Mouse (Mus musculus) limb, embryonic 14.5 days (tissue): ENCODE measurements around the gene Zscan12. TPM values are rescaled to one million over a fixed set of nuclear protein-coding genes. Genes with fewer than 3 reads are reported as not detected.

Experiments
- ATAC-seq: fragments of 200-750 bp; cut with Nextera tagmentation; 2 replicates; pipeline ENCODE4 v1.8.0; 2017; ENCODE audit warnings: low read depth, moderate number of reproducible peaks, moderate TSS enrichment; ENCODE audit not compliant: low FRiP score
- DNase-seq: peaks from one replicate; pipeline ENCODE4 v3.0.0-alpha.2; 2015; ENCODE audit warnings: low spot score
- H3K27ac ChIP-seq: fragments of 300-500 bp; sonication (generic); replicated peaks from 2 replicates; pipeline ENCODE4 v1.5.1; 2014; ENCODE audit warnings: low read depth, mild to moderate bottlenecking, low read length, moderate library complexity, mixed read lengths
- H3K27me3 ChIP-seq: fragments of 300-500 bp; sonication (generic); 2 replicates; pipeline ENCODE4 v1.6.1; 2014; ENCODE audit warnings: low read length, mixed read lengths; ENCODE audit not compliant: control insufficient read depth, insufficient read depth
- H3K36me3 ChIP-seq: fragments of 300-500 bp; sonication (generic); 2 replicates; pipeline ENCODE4 v1.6.1; 2014; ENCODE audit warnings: mild to moderate bottlenecking, low read length, moderate library complexity, mixed read lengths; ENCODE audit not compliant: control insufficient read depth, insufficient read depth
- H3K4me1 ChIP-seq: fragments of 300-500 bp; sonication (generic); 2 replicates; pipeline ENCODE4 v1.6.1; 2014; ENCODE audit warnings: antibody characterized with exemption, low read length, mixed read lengths; ENCODE audit not compliant: control insufficient read depth, insufficient read depth
- H3K4me2 ChIP-seq: fragments of 300-500 bp; sonication (generic); replicated peaks from 2 replicates; pipeline ENCODE4 v1.6.1; 2014; ENCODE audit warnings: low read depth, mild to moderate bottlenecking, low read length, moderate library complexity; ENCODE audit not compliant: severe bottlenecking
- H3K4me3 ChIP-seq: fragments of 300-500 bp; sonication (generic); replicated peaks from 2 replicates; pipeline ENCODE4 v1.5.1; 2014; ENCODE audit warnings: low read length
- H3K9ac ChIP-seq: fragments of 300-500 bp; sonication (generic); 2 replicates; pipeline ENCODE4 v1.6.1; 2014; ENCODE audit warnings: mild to moderate bottlenecking, low read depth, low read length, moderate library complexity; ENCODE audit not compliant: severe bottlenecking
- H3K9me3 ChIP-seq: fragments of 300-500 bp; sonication (generic); 2 replicates; pipeline ENCODE4 v1.6.1; 2016; ENCODE audit warnings: low read length; ENCODE audit not compliant: control insufficient read depth
- POLR2A ChIP-seq: fragments of 200-500 bp; IDR thresholded peaks from 2 replicates; pipeline ENCODE4 v1.8.0; 2012; ENCODE audit warnings: inconsistent platforms, mild to moderate bottlenecking, moderate library complexity, borderline replicate concordance; ENCODE audit not compliant: insufficient read depth, insufficient read length; ENCODE audit errors: extremely low read depth
- WGBS: fragments of 180-500 bp; shearing (Covaris S2); extraction: QIAGEN DNeasy Blood & Tissue Kit; methylation state at CpG from one replicate; pipeline ENCODE4 v1.1.7; 2014; 5-methylcytosine and 5-hydroxymethylcytosine counted together
- microRNA-seq: library from miRNA; unstranded; fragments of <30 nt; microRNA quantifications from one replicate; pipeline ENCODE4, GENCODE M21; 2016
- polyA plus RNA-seq, 2 experiments: library from polyadenylated mRNA; depleted of rRNA in 1 of 2; stranded (reverse) in 1 of 2; unstranded in 1 of 2; fragments of >200 nt; fragmentation: Nextera tagmentation in 1 of 2; extraction: Ambion mirVana in 1 of 2; gene quantifications; 2 replicates each; pipeline versions ENCODE4 v1.2.1 to v1.2.3; 2012 to 2014

Gene Zscan12
- polyA plus RNA-seq, 2 experiments: 9.7 to 11.2 TPM

DNA sequence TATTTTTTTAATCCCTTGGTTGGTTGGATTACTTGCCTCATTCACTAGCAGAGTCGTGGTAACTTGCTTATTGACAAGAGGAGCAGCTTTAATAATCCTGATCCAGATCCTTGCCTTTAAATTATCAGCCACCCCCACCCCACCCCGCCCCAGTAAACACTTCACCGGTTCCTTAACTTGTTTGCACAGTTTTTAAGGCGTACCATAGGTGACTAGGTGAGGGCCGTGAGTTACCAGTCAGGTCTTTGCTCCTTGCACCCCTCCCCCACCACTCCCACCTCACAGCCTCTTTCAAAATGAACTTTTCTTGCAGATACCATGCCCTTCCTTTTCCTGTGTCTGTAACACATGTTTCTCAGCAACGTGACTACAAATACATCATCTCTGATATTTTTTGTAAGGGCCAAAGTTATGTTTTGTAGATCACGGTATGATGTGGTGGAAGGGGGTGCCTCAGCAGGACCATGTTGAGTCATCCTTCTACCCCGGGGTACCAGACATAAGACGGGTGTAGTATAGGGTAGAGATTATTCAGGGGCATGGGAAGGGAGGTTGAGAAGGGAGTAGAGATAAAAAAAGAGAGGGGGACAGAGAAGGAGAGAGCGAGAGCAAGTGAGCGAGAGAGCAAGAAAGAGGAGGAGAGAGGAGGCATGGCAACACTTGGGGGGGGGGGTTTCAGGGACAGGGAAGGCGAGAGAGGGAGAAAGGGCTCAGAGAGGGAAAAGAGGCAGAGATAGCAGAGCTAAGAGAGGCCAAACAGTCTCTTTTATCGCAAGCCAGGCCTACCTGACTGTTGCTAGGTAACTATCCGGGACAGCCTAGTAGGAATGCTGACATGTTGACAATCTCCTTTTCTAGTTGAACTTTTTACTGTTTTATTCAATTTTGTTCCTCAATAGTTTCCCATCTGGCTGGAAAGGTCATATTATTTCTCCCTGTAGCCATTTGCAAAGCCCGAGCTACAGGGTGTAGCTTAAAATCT lies 51.9 kb downstream of the Zscan12 start:
- DNase-seq: no peak
- Histone ChIP-seq H3K9ac (no peak overlapping the region), H3K27me3 (no peaks in the 10 kb centered on the region), H3K27ac (no peak overlapping the region), H3K4me2 (no peak overlapping the region), H3K4me1 (no peaks in the 10 kb centered on the region), H3K36me3 (no peaks in the 10 kb centered on the region), H3K4me3 (no peak overlapping the region), H3K9me3 (no peaks in the 10 kb centered on the region)
- no peak for ATAC-seq
- no peak for TF ChIP-seq POLR2A
- 74% methylated on average over 14 of the region's 15 CpGs for WGBS

GRCm38 (mm10) chr13:21415266-21415665 lies 52.6 kb downstream of the Zscan12 start:
- 81% methylated on average over 4 of the region's 4 CpGs for WGBS
- no peak for DNase-seq
- Histone ChIP-seq H3K9ac (no peak overlapping the region), H3K27me3 (no peaks in the 10 kb centered on the region), H3K4me3 (no peak overlapping the region), H3K27ac (no peak overlapping the region), H3K36me3 (no peaks in the 10 kb centered on the region), H3K9me3 (no peaks in the 10 kb centered on the region), H3K4me2 (no peak overlapping the region), H3K4me1 (no peaks in the 10 kb centered on the region)
- no peak for TF ChIP-seq POLR2A
- no peak for ATAC-seq

DNA sequence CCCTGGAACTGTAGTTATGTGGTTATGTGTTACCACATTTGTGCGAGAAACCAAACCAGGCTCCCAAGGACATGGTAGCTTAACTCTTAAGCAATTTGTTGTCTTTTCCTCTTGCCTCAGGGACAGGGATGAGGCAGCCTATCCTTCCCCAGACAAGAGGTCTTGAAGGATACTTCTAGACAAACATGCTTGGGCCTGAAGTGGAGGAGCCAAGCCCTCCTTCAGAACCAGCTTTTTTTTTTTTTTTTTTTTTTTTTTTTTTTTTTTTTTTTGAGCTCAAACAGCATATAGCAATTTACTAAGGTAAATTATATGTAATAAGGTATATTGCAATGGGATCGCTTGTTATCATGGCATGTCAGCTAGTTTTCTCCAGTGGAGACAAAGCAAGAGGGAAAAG lies 53.1 kb downstream of the Zscan12 start:
- DNase-seq (no peak), ATAC-seq (no peak)
- TF ChIP-seq POLR2A: no peak
- no peaks in the 10 kb centered on the region for H3K4me1 ChIP-seq
- H3K4me3 ChIP-seq: no peak overlapping the region
- no peak overlapping the region for H3K27ac ChIP-seq
- no peak overlapping the region for H3K9ac ChIP-seq
- 81% methylated on average over 2 of the region's 2 CpGs for WGBS
- no peaks in the 10 kb centered on the region for H3K9me3 ChIP-seq
- H3K4me2 ChIP-seq: no peak overlapping the region
- no peaks in the 10 kb centered on the region for H3K27me3 ChIP-seq
- no peaks in the 10 kb centered on the region for H3K36me3 ChIP-seq

DNA sequence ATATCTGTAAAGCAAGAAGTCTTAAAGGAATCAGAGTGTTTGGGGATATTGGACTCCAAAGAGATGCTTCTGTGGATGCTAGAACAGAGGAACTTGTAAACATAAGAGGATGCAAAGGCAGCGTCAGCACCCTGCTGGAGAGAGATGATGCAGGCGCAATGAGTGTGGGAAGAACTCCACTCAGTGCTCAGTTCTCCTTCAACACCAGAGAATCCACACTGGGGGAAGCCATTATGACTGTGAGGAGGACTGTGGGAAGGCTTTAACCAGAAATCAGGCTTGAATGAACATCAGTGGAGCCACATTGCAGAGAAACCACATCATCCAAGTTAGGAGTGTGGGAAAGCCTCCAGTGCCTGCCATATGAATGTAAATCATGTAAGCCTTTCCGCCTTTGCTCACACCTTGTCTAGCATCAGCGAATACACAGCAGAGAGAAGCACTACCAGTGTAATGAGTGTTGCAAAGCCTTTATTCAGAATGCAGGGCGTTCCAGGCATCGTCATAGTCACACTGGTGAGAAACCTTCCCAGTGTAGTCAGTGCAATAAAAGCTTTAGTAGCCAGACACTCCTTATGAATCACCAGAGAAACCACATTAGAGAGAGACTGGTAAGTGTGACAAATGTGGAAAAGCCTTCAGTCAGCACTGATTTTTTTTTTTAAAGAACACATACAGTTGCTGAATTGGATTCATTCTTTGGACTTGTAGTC lies 54.8 kb downstream of the Zscan12 start:
- Histone ChIP-seq H3K4me2 (no peak overlapping the region), H3K9ac (no peak overlapping the region), H3K4me1 (no peaks in the 10 kb centered on the region), H3K9me3 (no peaks in the 10 kb centered on the region), H3K36me3 (no peaks in the 10 kb centered on the region), H3K4me3 (no peak overlapping the region), H3K27ac (no peak overlapping the region), H3K27me3 (no peaks in the 10 kb centered on the region)
- no peak for TF ChIP-seq POLR2A
- no peak for ATAC-seq
- DNase-seq: no peak
- 66% methylated on average over 6 of the region's 6 CpGs for WGBS

- Histone ChIP-seq H3K4me3 (no peak overlapping the region), H3K9ac (no peak overlapping the region), H3K4me1 (no peaks in the 10 kb centered on the region), H3K36me3 (no peaks in the 10 kb centered on the region), H3K27me3 (no peaks in the 10 kb centered on the region), H3K4me2 (no peak overlapping the region), H3K27ac (no peak overlapping the region), H3K9me3 (no peaks in the 10 kb centered on the region)
- 68% methylated on average over 6 of the region's 6 CpGs for WGBS
- TF ChIP-seq POLR2A: no peak
- ATAC-seq (no peak), DNase-seq (no peak)
Measured at GRCm38 (mm10) chr13:21418865-21419264, 56.2 kb downstream of the Zscan12 start.

Small RNA genes within 50 kb of the gene (microRNA-seq; reads per million reads assigned to microRNA genes)
- not detected for gene Mir6942

Other genes starting within 250 kb of the Zscan12 start
- gene Olfr263, start 233.2 kb upstream of the Zscan12 start, polyA plus RNA-seq (2012; rRNA removed): not detected in 2 replicates
- gene Olfr263, start 233.2 kb upstream of the Zscan12 start, polyA plus RNA-seq (2014; fragmentation: Nextera tagmentation; extraction: Ambion mirVana): not detected in 2 replicates
- gene Olfr1368, start 217.0 kb upstream of the Zscan12 start, polyA plus RNA-seq (2012; rRNA removed): not detected in 2 replicates
- not detected in 2 replicates for gene Olfr1368, start 217.0 kb upstream of the Zscan12 start, polyA plus RNA-seq (2014; fragmentation: Nextera tagmentation; extraction: Ambion mirVana)
- 101 and 110 TPM in 2 replicates for gene Trim27, start 183.4 kb upstream of the Zscan12 start, polyA plus RNA-seq (2012; rRNA removed)
- 123 and 137 TPM in 2 replicates for gene Trim27, start 183.4 kb upstream of the Zscan12 start, polyA plus RNA-seq (2014; fragmentation: Nextera tagmentation; extraction: Ambion mirVana)
- 0.05 and 0.29 TPM in 2 replicates for gene Gpx5, start 70.1 kb upstream of the Zscan12 start, polyA plus RNA-seq (2012; rRNA removed)
- gene Gpx5, start 70.1 kb upstream of the Zscan12 start, polyA plus RNA-seq (2014; fragmentation: Nextera tagmentation; extraction: Ambion mirVana): not detected in 2 replicates
- gene Gpx6, start 50.7 kb upstream of the Zscan12 start, polyA plus RNA-seq (2012; rRNA removed): 0.19 and 0.27 TPM in 2 replicates
- 0.35 and 0.63 TPM in 2 replicates for gene Gpx6, start 50.7 kb upstream of the Zscan12 start, polyA plus RNA-seq (2014; fragmentation: Nextera tagmentation; extraction: Ambion mirVana)
- gene Olfr1367, start 15.9 kb upstream of the Zscan12 start, polyA plus RNA-seq (2012; rRNA removed): not detected in 2 replicates
- gene Olfr1367, start 15.9 kb upstream of the Zscan12 start, polyA plus RNA-seq (2014; fragmentation: Nextera tagmentation; extraction: Ambion mirVana): not detected in 2 replicates
- gene Zkscan3, start 39.9 kb downstream of the Zscan12 start, polyA plus RNA-seq (2012; rRNA removed): 71.0 and 81.2 TPM in 2 replicates
- 74.6 and 82.0 TPM in 2 replicates for gene Zkscan3, start 39.9 kb downstream of the Zscan12 start, polyA plus RNA-seq (2014; fragmentation: Nextera tagmentation; extraction: Ambion mirVana)
- 2.1 and 3.1 TPM in 2 replicates for gene Pgbd1, start 78.2 kb downstream of the Zscan12 start, polyA plus RNA-seq (2012; rRNA removed)
- 2.4 and 3.1 TPM in 2 replicates for gene Pgbd1, start 78.2 kb downstream of the Zscan12 start, polyA plus RNA-seq (2014; fragmentation: Nextera tagmentation; extraction: Ambion mirVana)
- 44.6 and 52.4 TPM in 2 replicates for gene Zscan26, start 90.9 kb downstream of the Zscan12 start, polyA plus RNA-seq (2012; rRNA removed)
- gene Zscan26, start 90.9 kb downstream of the Zscan12 start, polyA plus RNA-seq (2014; fragmentation: Nextera tagmentation; extraction: Ambion mirVana): 17.7 and 20.5 TPM in 2 replicates
- gene Nkapl, start 105.7 kb downstream of the Zscan12 start, polyA plus RNA-seq (2012; rRNA removed): 0.55 and 0.69 TPM in 2 replicates
- gene Nkapl, start 105.7 kb downstream of the Zscan12 start, polyA plus RNA-seq (2014; fragmentation: Nextera tagmentation; extraction: Ambion mirVana): 2.4 and 2.6 TPM in 2 replicates
- 1.8 and 2.2 TPM in 2 replicates for gene Zkscan4, start 116.1 kb downstream of the Zscan12 start, polyA plus RNA-seq (2012; rRNA removed)
- 2.9 and 3.8 TPM in 2 replicates for gene Zkscan4, start 116.1 kb downstream of the Zscan12 start, polyA plus RNA-seq (2014; fragmentation: Nextera tagmentation; extraction: Ambion mirVana)
- gene Gm10065, start 116.6 kb downstream of the Zscan12 start, polyA plus RNA-seq (2012; rRNA removed): not detected in 2 replicates
- not detected in 2 replicates for gene Gm10065, start 116.6 kb downstream of the Zscan12 start, polyA plus RNA-seq (2014; fragmentation: Nextera tagmentation; extraction: Ambion mirVana)
- 0.17 and 0.30 TPM in 2 replicates for gene AK157302, start 132.4 kb downstream of the Zscan12 start, polyA plus RNA-seq (2012; rRNA removed)
- gene AK157302, start 132.4 kb downstream of the Zscan12 start, polyA plus RNA-seq (2014; fragmentation: Nextera tagmentation; extraction: Ambion mirVana): 0.28 and 0.29 TPM in 2 replicates
- 5.1 and 5.9 TPM in 2 replicates for gene Gm11273, start 138.6 kb downstream of the Zscan12 start, polyA plus RNA-seq (2012; rRNA removed)
- gene Gm11273, start 138.6 kb downstream of the Zscan12 start, polyA plus RNA-seq (2014; fragmentation: Nextera tagmentation; extraction: Ambion mirVana): 6.1 and 6.8 TPM in 2 replicates
- 12.9 and 16.2 TPM in 2 replicates for gene Zkscan8, start 168.3 kb downstream of the Zscan12 start, polyA plus RNA-seq (2012; rRNA removed)
- gene Zkscan8, start 168.3 kb downstream of the Zscan12 start, polyA plus RNA-seq (2014; fragmentation: Nextera tagmentation; extraction: Ambion mirVana): 8.8 and 10.0 TPM in 2 replicates
- gene Olfr1366, start 180.0 kb downstream of the Zscan12 start, polyA plus RNA-seq (2012; rRNA removed): not detected in 2 replicates
- gene Olfr1366, start 180.0 kb downstream of the Zscan12 start, polyA plus RNA-seq (2014; fragmentation: Nextera tagmentation; extraction: Ambion mirVana): 0.15 and 0.30 TPM in 2 replicates
- not detected in 2 replicates for gene Olfr1535, start 197.1 kb downstream of the Zscan12 start, polyA plus RNA-seq (2012; rRNA removed)
- gene Olfr1535, start 197.1 kb downstream of the Zscan12 start, polyA plus RNA-seq (2014; fragmentation: Nextera tagmentation; extraction: Ambion mirVana): not detected in 2 replicates
- not detected in 2 replicates for gene Olfr1364, start 218.9 kb downstream of the Zscan12 start, polyA plus RNA-seq (2012; rRNA removed)
- not detected in 2 replicates for gene Olfr1364, start 218.9 kb downstream of the Zscan12 start, polyA plus RNA-seq (2014; fragmentation: Nextera tagmentation; extraction: Ambion mirVana)